Mouse (Mus musculus): ENCODE results near the gene Nbea.

DNA sequence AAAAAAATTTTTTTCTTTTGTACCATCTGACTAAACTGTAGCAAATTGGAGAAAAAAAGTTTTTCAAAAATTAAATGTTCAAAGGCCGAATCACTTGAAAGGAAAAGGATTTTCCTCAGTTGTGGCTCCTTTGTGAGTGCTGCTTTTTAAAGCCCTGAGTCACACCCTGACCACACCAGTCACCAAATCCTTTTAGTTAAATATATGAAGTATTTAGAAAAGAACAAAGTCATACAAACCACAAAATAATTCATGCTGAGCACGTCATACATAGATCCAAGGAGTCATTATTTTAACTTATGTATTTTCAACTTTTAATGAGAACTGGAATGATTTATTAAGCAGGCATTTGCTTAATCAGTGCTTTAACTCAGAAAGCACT lies 295.7 kb downstream of the Nbea start:
- no peak for TF ChIP-seq GATA1 (IDR thresholded peaks at IDR 0.05; ENCODE audit: low read depth, low read length)
- TF ChIP-seq GABPA (IDR thresholded peaks at IDR 0.05; ENCODE audit: low read depth, low read length): no peak
- no peak for TF ChIP-seq POLR2A (IDR thresholded peaks at IDR 0.05; ENCODE audit: control insufficient read depth in 1 of 2, insufficient read depth in 1 of 2, low read depth in 1 of 2, low read length in 2 of 2, poor library complexity in 1 of 2)
- TF ChIP-seq MAFK (IDR thresholded peaks at IDR 0.05; ENCODE audit: borderline replicate concordance, low read depth, low read length): no peak
- no peak for TF ChIP-seq ZKSCAN1 (IDR thresholded peaks at IDR 0.05; ENCODE audit: low read depth, low read length)
- TF ChIP-seq CTCF (IDR thresholded peaks at IDR 0.05 in 2 of 3, conservative IDR thresholded peaks at IDR 0.05 in 1 of 3; ENCODE audit: control insufficient read depth in 1 of 3, insufficient read depth in 1 of 3, low read depth in 2 of 3, low read length in 3 of 3, poor library complexity in 1 of 3, severe bottlenecking in 1 of 3): no peak
- TF ChIP-seq EP300 (IDR thresholded peaks at IDR 0.05; ENCODE audit: low read depth in 1 of 2, low read length in 2 of 2): no peak
- TF ChIP-seq TCF12 (IDR thresholded peaks at IDR 0.05; ENCODE audit: low read depth, low read length): no peak
- TF ChIP-seq TAL1 (IDR thresholded peaks at IDR 0.05; ENCODE audit: low read length): no peak
- TF ChIP-seq USF1 (IDR thresholded peaks at IDR 0.05; ENCODE audit: low read depth, low read length): no peak
- no peak for TF ChIP-seq HCFC1 (IDR thresholded peaks at IDR 0.05; ENCODE audit: low read depth, low read length)
